Mouse (Mus musculus) kidney, postnatal 0 days (tissue): ENCODE results near the gene Il17rc. TPM values are rescaled to one million over a fixed set of nuclear protein-coding genes. Genes with fewer than 3 reads are reported as not detected.
A peak's percentile ranks its signal among the peaks of the same experiment; 100 is the strongest.

Source experiments
- ATAC-seq: fragments of 200-750 bp; cut with Nextera tagmentation; replicated peaks from 2 replicates; pipeline ENCODE4 v1.8.0; 2017; ENCODE audit warnings: low read depth, moderate number of reproducible peaks, moderate TSS enrichment, moderate library complexity; ENCODE audit not compliant: low FRiP score
- DNase-seq: peaks from one replicate; pipeline ENCODE4 v3.0.0-alpha.2; 2016; ENCODE audit warnings: low spot score
- H3K27ac ChIP-seq: fragments of 300-500 bp; sonication (generic); 2 replicates; pipeline ENCODE4 v1.5.1; 2014; ENCODE audit warnings: mild to moderate bottlenecking
- H3K27me3 ChIP-seq: fragments of 300-500 bp; sonication (generic); 2 replicates; pipeline ENCODE4 v1.6.1; 2014; ENCODE audit warnings: low read length, mixed read lengths; ENCODE audit not compliant: insufficient read depth
- H3K36me3 ChIP-seq: fragments of 300-500 bp; sonication (generic); 2 replicates; pipeline ENCODE4 v1.6.1; 2014; ENCODE audit warnings: low read length, mixed read lengths; ENCODE audit not compliant: insufficient read depth
- H3K4me1 ChIP-seq: fragments of 300-500 bp; sonication (generic); replicated peaks from 2 replicates; pipeline ENCODE4 v1.6.1; 2014; ENCODE audit warnings: antibody characterized with exemption, low read length, mixed read lengths; ENCODE audit not compliant: insufficient read depth
- H3K4me2 ChIP-seq: fragments of 300-500 bp; sonication (generic); 2 replicates; pipeline ENCODE4 v1.6.1; 2014; ENCODE audit warnings: mild to moderate bottlenecking, low read length, moderate library complexity, mixed read lengths
- H3K4me3 ChIP-seq: fragments of 300-500 bp; sonication (generic); replicated peaks from 2 replicates; pipeline ENCODE4 v1.5.1; 2014; ENCODE audit warnings: low read depth, low read length
- H3K9ac ChIP-seq: fragments of 300-500 bp; sonication (generic); 2 replicates; pipeline ENCODE4 v1.6.1; 2014; ENCODE audit warnings: low read depth, low read length
- H3K9me3 ChIP-seq: fragments of 300-500 bp; sonication (generic); replicated peaks from 2 replicates; pipeline ENCODE4 v1.6.1; 2016; ENCODE audit warnings: low read length, inconsistent platforms, mixed read lengths
- CTCF ChIP-seq: IDR thresholded peaks from 2 replicates; pipeline ENCODE4 v1.5.1; 2016; ENCODE audit warnings: antibody characterized with exemption, low read depth, mild to moderate bottlenecking, moderate library complexity
- WGBS: fragments of 180-500 bp; shearing (Covaris S2); extraction: QIAGEN DNeasy Blood & Tissue Kit; methylation state at CpG from one replicate; pipeline ENCODE4 v1.1.7; 2014; 5-methylcytosine and 5-hydroxymethylcytosine counted together
- microRNA-seq: library from miRNA; unstranded; fragments of <30 nt; microRNA quantifications from one replicate; pipeline ENCODE4, GENCODE M21; 2016
- polyA plus RNA-seq: library from polyadenylated mRNA; unstranded; fragments of >200 nt; fragmentation: Nextera tagmentation; extraction: Ambion mirVana; gene quantifications from 2 replicates; pipeline ENCODE4 v1.2.1, GENCODE M21; 2015

Gene Il17rc
- polyA plus RNA-seq, 1 experiment from 2014 or later: 28.0 TPM

- DNase-seq: peak; percentile 85
- Histone ChIP-seq H3K36me3 (no peaks in the 10 kb centered on the region), H3K9ac (peak within 1 kb of the TSS; percentile 78), H3K27me3 (no peaks in the 10 kb centered on the region), H3K4me3 (peak within 1 kb of the TSS; percentile 89), H3K9me3 (no peaks in the 10 kb centered on the region), H3K4me1 (peaks cover 3% of the 10 kb centered on the region; the same call in 1 of the 2 replicates), H3K4me2 (peak within 1 kb of the TSS; percentile 64), H3K27ac (peak within 1 kb of the TSS; percentile 62; the same call in 1 of the 2 replicates)
- peak; percentile 94 for ATAC-seq
- WGBS: under 1% methylated on average over 47 of the region's 47 CpGs
- 0 out of 2 replicates have a peak, but pooled peaks have one; percentile 9 for TF ChIP-seq CTCF
These were observed 60.0 kb downstream of the Il17rc start, which contains the start of the genes Emc3 and Fancd2 for GRCm38 (mm10) chr6:113530932-113531839. Emc3 (minus strand) TSS chr6:113531652. Fancd2 (plus strand) TSS chr6:113531682.

GRCm38 (mm10) chr6:113531840-113532404 lies 60.7 kb downstream of the Il17rc start:
- ATAC-seq: no peak
- Histone ChIP-seq H3K27ac (no peak overlapping the region), H3K4me1 (peaks cover 3% of the 10 kb centered on the region; the same call in 1 of the 2 replicates), H3K36me3 (no peaks in the 10 kb centered on the region), H3K9ac (peak overlapping the region; percentile 78), H3K9me3 (no peaks in the 10 kb centered on the region), H3K4me2 (peak overlapping the region; percentile 64), H3K27me3 (no peaks in the 10 kb centered on the region), H3K4me3 (peak overlapping the region; percentile 89)
- 3% methylated on average over 7 of the region's 7 CpGs for WGBS
- TF ChIP-seq CTCF: no peak
- peak; percentile 3 for DNase-seq

Small RNA genes within 50 kb of the gene (microRNA-seq; reads per million reads assigned to microRNA genes)
- not detected for gene Gm23365
- gene Gm24387: not detected

Other genes with a start within 250 kb of the Il17rc start
- 30.5 and 33.7 TPM in 2 replicates for gene Mtmr14, start 233.6 kb upstream of the Il17rc start, polyA plus RNA-seq
- gene Cpne9, start 189.1 kb upstream of the Il17rc start, polyA plus RNA-seq: not detected in 2 replicates
- 12.2 and 12.5 TPM in 2 replicates for gene Brpf1, start 164.3 kb upstream of the Il17rc start, polyA plus RNA-seq
- gene Ogg1, start 144.5 kb upstream of the Il17rc start, polyA plus RNA-seq: 14.0 TPM in 2 replicates
- gene Camk1, start 127.4 kb upstream of the Il17rc start, polyA plus RNA-seq: 90.6 and 99.7 TPM in 2 replicates
- gene Tada3, start 93.5 kb upstream of the Il17rc start, polyA plus RNA-seq: 37.9 and 39.9 TPM in 2 replicates
- gene Arpc4, start 93.3 kb upstream of the Il17rc start, polyA plus RNA-seq: 375 and 420 TPM in 2 replicates
- gene Ttll3, start 82.2 kb upstream of the Il17rc start, polyA plus RNA-seq: 1.5 and 2.0 TPM in 2 replicates
- 24.4 and 30.5 TPM in 2 replicates for gene Rpusd3, start 52.1 kb upstream of the Il17rc start, polyA plus RNA-seq
- 0.17 and 0.23 TPM in 2 replicates for gene Cidec, start 35.7 kb upstream of the Il17rc start, polyA plus RNA-seq
- gene Jagn1, start 28.9 kb upstream of the Il17rc start, polyA plus RNA-seq: 111 and 114 TPM in 2 replicates
- gene Il17re, start 12.9 kb upstream of the Il17rc start, polyA plus RNA-seq: 10.9 and 11.1 TPM in 2 replicates
- 25.7 and 28.7 TPM in 2 replicates for gene Creld1, start 11.9 kb downstream of the Il17rc start, polyA plus RNA-seq
- 0.52 and 0.55 TPM in 2 replicates for gene Prrt3, start 30.5 kb downstream of the Il17rc start, polyA plus RNA-seq
- 114 and 118 TPM in 2 replicates for gene Emc3, start 60.2 kb downstream of the Il17rc start, polyA plus RNA-seq
- gene Fancd2, start 60.3 kb downstream of the Il17rc start, polyA plus RNA-seq: 3.0 and 5.1 TPM in 2 replicates
- 1.6 TPM in 2 replicates for gene Fancd2os, start 129.3 kb downstream of the Il17rc start, polyA plus RNA-seq
- 236 and 242 TPM in 2 replicates for gene Brk1, start 133.3 kb downstream of the Il17rc start, polyA plus RNA-seq
- 33.5 and 36.9 TPM in 2 replicates for gene Vhl, start 152.5 kb downstream of the Il17rc start, polyA plus RNA-seq
- gene Irak2, start 167.0 kb downstream of the Il17rc start, polyA plus RNA-seq: 5.3 and 6.7 TPM in 2 replicates
- 0.78 and 0.95 TPM in 2 replicates for gene Tatdn2, start 225.6 kb downstream of the Il17rc start, polyA plus RNA-seq
- gene Ghrl, start 248.5 kb downstream of the Il17rc start, polyA plus RNA-seq: not detected in 2 replicates